Mouse (Mus musculus) limb, embryonic 11.5 days (tissue): Measurements from ENCODE around the gene Megf8. TPM values are rescaled to one million over a fixed set of nuclear protein-coding genes. Genes with fewer than 3 reads are reported as not detected.

Source experiments
- ATAC-seq: fragments of 200-750 bp; cut with Nextera tagmentation; 2 replicates; pipeline ENCODE4 v1.8.0; 2017; ENCODE audit warnings: low read depth; ENCODE audit not compliant: insufficient number of reproducible peaks, low FRiP score, low TSS enrichment
- DNase-seq: peaks from one replicate; pipeline ENCODE4 v3.0.0-alpha.2; 2015; ENCODE audit warnings: low spot score
- H3K27ac ChIP-seq: fragments of 300-500 bp; sonication (generic); replicated peaks from 2 replicates; pipeline ENCODE4 v1.5.1; 2014; ENCODE audit warnings: low read depth, mild to moderate bottlenecking, low read length
- H3K27me3 ChIP-seq: fragments of 300-500 bp; sonication (generic); 2 replicates; pipeline ENCODE4 v1.6.1; 2014; ENCODE audit warnings: mild to moderate bottlenecking, low read length, mixed read lengths; ENCODE audit not compliant: control insufficient read depth, insufficient read depth
- H3K36me3 ChIP-seq: fragments of 300-500 bp; sonication (generic); 2 replicates; pipeline ENCODE4 v1.6.1; 2014; ENCODE audit warnings: mild to moderate bottlenecking, low read length, moderate library complexity, mixed read lengths; ENCODE audit not compliant: control insufficient read depth, insufficient read depth
- H3K4me1 ChIP-seq: fragments of 300-500 bp; sonication (generic); 2 replicates; pipeline ENCODE4 v1.6.1; 2014; ENCODE audit warnings: low read length, mixed read lengths; ENCODE audit not compliant: control insufficient read depth, insufficient read depth
- H3K4me2 ChIP-seq: fragments of 300-500 bp; sonication (generic); 2 replicates; pipeline ENCODE4 v1.6.1; 2014; ENCODE audit warnings: low read depth, mild to moderate bottlenecking, moderate library complexity; ENCODE audit not compliant: severe bottlenecking
- H3K4me3 ChIP-seq: fragments of 300-500 bp; sonication (generic); 2 replicates; pipeline ENCODE4 v1.5.1; 2014; ENCODE audit warnings: low read depth, low read length
- H3K9ac ChIP-seq: fragments of 300-500 bp; sonication (generic); 2 replicates; pipeline ENCODE4 v1.6.1; 2014; ENCODE audit warnings: mild to moderate bottlenecking, low read length
- H3K9me3 ChIP-seq: fragments of 300-500 bp; sonication (generic); 2 replicates; pipeline ENCODE4 v1.6.1; 2016; ENCODE audit warnings: low read length; ENCODE audit not compliant: control insufficient read depth
- WGBS: fragments of 180-500 bp; shearing (Covaris S2); extraction: QIAGEN DNeasy Blood & Tissue Kit; methylation state at CpG from one replicate; pipeline ENCODE4 v1.1.7; 2014; 5-methylcytosine and 5-hydroxymethylcytosine counted together
- polyA plus RNA-seq: library from polyadenylated mRNA; unstranded; fragments of >200 nt; fragmentation: Nextera tagmentation; extraction: Ambion mirVana; gene quantifications from 2 replicates; pipeline ENCODE4 v1.2.1, GENCODE M21; 2014

Megf8 gene
- polyA plus RNA-seq, 1 experiment from 2014 or later, result 14.4 TPM

DNA sequence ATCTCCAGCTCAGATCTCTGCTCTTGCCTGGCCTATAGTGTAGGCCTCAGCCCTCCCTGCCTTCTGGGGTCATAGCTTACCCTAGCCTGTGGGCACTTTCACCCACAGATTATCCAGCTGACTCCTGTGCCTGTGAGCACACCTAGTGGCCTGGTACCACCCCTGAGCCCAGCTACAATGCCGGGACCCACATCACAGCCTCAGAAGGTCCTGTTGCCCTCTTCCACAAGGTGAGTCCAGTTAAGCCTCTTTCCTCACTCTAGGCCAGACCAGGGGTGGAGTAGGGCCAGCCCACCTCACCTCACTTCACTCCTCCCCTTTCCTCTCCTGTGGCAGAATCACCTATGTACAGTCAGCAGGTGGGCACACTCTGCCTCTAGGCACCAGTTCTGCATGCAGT is 26.5 kb upstream of the Megf8 start:
- DNase-seq (no peak), ATAC-seq (no peak)
- Histone ChIP-seq H3K27me3 (no peaks in the 10 kb centered on the region), H3K27ac (no peak overlapping the region), H3K9ac (no peak overlapping the region), H3K36me3 (peaks cover 71% of the 10 kb centered on the region), H3K4me1 (no peaks in the 10 kb centered on the region), H3K9me3 (no peaks in the 10 kb centered on the region), H3K4me2 (no peak overlapping the region), H3K4me3 (no peak overlapping the region)
- WGBS, result 79% methylated on average over 1 of the region's 1 CpGs

DNA sequence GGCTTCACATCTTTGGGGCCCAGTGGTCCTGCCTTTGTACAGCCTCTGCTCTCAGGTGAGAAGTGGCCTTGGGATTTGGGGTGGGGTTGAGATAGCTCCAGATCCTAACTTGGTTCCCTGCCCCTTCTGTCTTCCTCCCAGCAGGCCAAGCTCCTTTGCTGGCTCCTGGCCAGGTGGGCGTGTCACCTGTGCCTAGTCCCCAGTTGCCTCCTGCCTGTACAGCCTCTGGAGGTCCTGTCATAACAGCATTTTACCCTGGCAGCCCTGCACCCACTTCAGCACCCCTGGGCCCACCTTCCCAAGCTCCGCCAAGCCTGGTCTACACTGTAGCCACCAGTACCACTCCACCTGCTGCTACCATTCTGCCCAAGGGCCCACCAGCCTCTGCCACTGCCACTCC is 26.1 kb upstream of the Megf8 start:
- H3K9me3 ChIP-seq, result no peaks in the 10 kb centered on the region
- H3K4me1 ChIP-seq, result no peaks in the 10 kb centered on the region
- no peak overlapping the region for H3K9ac ChIP-seq
- DNase-seq (no peak), ATAC-seq (no peak)
- H3K27me3 ChIP-seq, result no peaks in the 10 kb centered on the region
- no peak overlapping the region for H3K27ac ChIP-seq
- WGBS, result 91% methylated on average over 2 of the region's 2 CpGs
- no peak overlapping the region for H3K4me2 ChIP-seq
- peaks cover 68% of the 10 kb centered on the region for H3K36me3 ChIP-seq
- H3K4me3 ChIP-seq, result no peak overlapping the region

DNA sequence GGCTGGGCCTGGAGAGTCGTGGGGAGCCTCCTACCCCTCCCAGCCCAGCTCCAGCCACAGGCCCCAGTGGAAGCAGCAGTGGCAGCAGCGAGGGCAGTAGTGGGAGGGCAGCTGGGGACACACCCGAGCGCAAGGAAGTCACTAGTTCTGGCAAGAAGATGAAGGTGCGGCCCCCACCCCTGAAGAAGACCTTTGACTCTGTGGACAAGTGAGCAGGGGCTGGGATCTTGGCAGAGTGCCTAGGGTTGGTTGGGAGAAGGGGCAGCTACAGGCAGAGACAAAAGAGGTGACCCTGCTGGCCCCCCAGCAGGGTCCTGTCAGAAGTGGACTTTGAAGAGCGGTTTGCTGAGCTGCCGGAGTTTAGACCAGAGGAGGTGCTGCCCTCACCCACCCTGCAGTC is 24.9 kb upstream of the Megf8 start:
- Histone ChIP-seq H3K27me3 (no peaks in the 10 kb centered on the region), H3K4me3 (no peak overlapping the region), H3K4me1 (peaks cover 4% of the 10 kb centered on the region; the same call in 1 of the 2 replicates), H3K9ac (no peak overlapping the region), H3K36me3 (peaks cover 62% of the 10 kb centered on the region), H3K9me3 (no peaks in the 10 kb centered on the region), H3K4me2 (no peak overlapping the region), H3K27ac (no peak overlapping the region)
- ATAC-seq, result no peak
- no peak for DNase-seq
- WGBS, result 79% methylated on average over 7 of the region's 7 CpGs

DNA sequence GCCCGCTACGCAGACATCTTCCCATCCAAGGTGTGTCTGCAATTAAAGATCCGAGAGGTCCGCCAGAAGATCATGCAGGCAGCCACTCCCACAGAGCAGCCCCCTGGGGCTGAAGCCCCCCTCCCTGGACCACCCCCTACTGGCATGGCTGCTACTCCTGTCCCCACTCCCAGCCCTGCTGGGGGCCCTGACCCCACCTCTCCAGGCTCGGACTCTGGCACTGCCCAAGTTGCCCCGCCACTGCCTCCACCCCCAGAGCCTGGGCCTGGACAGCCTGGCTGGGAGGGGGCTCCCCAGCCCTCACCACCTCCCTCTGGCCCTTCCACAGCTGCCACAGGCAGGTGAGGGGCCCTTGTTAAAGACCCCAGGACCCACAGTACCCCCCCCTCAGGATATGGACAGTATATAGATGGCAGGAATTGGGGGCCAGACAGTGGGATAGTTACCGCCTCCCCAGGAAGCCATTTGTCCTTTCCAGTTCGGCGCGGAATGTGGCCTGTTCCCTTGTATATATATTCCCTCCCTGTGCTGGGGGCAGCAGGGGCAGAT is 23.7 kb upstream of the Megf8 start:
- DNase-seq (no peak), ATAC-seq (no peak)
- Histone ChIP-seq H3K36me3 (peaks cover 52% of the 10 kb centered on the region), H3K27me3 (no peaks in the 10 kb centered on the region), H3K27ac (no peak overlapping the region), H3K4me2 (no peak overlapping the region), H3K9ac (no peak overlapping the region), H3K4me1 (peaks cover 7% of the 10 kb centered on the region; the same call in 1 of the 2 replicates), H3K4me3 (no peak overlapping the region), H3K9me3 (no peaks in the 10 kb centered on the region)
- 87% methylated on average over 9 of the region's 10 CpGs for WGBS

DNA sequence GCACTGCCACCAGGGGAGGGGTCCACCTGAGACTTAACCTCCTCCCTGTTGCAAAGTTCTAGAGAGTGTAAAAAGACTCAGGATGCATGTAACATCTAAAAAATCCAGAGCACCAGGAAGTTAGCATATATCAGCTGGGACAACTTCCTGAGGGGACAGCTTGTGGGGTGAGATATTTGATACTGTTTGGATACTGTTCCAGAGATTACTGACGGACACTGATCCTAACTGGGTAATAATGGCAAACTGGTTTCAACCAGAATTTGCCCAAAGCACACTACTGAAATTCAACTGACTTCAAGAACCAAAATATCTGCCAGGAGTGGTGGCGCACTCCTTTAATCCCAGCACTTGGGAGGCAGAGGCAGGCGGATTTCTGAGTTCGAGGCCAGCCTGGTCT is 22.5 kb upstream of the Megf8 start:
- no peak overlapping the region for H3K4me3 ChIP-seq
- no peaks in the 10 kb centered on the region for H3K9me3 ChIP-seq
- 93% methylated on average over 4 of the region's 4 CpGs for WGBS
- H3K27ac ChIP-seq, result no peak overlapping the region
- H3K4me2 ChIP-seq, result no peak overlapping the region
- peaks cover 7% of the 10 kb centered on the region; the same call in 1 of the 2 replicates for H3K4me1 ChIP-seq
- peaks cover 40% of the 10 kb centered on the region for H3K36me3 ChIP-seq
- no peak for DNase-seq
- no peaks in the 10 kb centered on the region for H3K27me3 ChIP-seq
- ATAC-seq, result no peak
- H3K9ac ChIP-seq, result no peak overlapping the region

DNA sequence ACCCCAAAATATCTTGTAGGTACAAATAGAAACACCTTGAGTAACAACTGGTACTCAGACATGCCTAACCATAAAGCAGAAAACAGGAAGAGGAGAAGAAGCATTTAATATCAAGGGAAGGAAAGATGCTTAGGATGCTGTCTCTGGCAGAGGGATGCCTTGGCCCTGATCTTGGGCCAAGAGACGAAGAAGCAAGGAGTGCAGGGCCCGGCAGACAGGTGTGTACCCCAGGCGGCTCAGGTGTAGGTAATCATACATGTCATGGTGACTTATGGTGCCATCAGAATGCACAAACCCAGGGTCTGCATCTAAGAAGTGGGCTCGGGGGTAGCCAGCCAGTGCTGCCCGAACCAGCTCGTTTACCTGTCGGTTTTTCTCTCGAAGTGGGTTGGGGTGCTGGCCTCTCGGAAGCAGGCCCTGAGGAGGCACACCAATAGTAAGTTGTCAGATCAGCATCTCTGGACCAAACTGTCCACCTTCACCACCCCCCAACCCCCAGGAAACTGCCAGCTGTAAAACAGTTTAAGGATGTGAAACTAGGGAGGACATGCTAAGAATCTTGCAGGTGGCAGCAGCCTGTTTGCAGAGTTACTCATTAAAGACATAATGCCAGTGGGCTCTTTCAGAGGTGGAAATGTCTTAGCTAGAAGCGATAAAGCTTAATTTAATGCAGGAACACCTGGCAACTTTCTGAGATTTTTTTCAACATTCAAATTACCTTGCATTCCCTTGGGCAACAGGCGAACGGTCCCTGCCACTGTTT is 21.8 kb upstream of the Megf8 start:
- Histone ChIP-seq H3K4me2 (no peak overlapping the region), H3K36me3 (peaks cover 33% of the 10 kb centered on the region), H3K4me1 (peaks cover 7% of the 10 kb centered on the region; the same call in 1 of the 2 replicates), H3K27ac (no peak overlapping the region), H3K4me3 (no peak overlapping the region), H3K9ac (no peak overlapping the region), H3K27me3 (no peaks in the 10 kb centered on the region), H3K9me3 (no peaks in the 10 kb centered on the region)
- 87% methylated on average over 12 of the region's 12 CpGs for WGBS
- no peak for ATAC-seq
- no peak for DNase-seq

DNA sequence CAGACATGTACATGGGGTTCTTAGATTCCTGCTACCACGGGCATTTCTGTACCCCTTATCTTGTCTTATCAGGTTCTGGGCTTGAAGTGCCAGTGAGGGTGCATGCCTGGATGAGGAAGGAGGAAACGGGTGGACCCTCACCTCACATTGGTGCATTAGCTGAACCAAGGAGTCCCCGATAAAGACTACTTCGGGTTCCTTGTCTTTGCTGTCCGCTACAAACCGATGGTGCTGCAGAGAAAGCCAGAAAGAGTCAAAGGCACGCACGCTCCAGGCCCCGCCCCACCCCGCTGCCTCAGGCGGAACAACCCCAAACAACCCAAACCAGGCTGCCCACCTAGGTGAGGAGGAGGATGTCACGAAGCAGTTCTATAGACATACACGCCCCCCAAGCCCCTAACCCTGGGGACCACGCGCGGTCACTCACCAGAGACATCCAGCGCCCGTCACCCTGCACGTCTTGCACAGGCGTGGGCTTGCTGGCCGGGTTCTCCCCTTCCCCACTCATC is 20.0 kb upstream of the Megf8 start:
- peaks cover 7% of the 10 kb centered on the region; the same call in 1 of the 2 replicates for H3K4me1 ChIP-seq
- ATAC-seq, result no peak; the same call in 1 of the 2 replicates
- H3K27ac ChIP-seq, result peak overlapping the region; percentile 95
- peak overlapping the region; percentile 79 for H3K4me2 ChIP-seq
- H3K4me3 ChIP-seq, result peak overlapping the region; percentile 91
- H3K9me3 ChIP-seq, result no peaks in the 10 kb centered on the region
- DNase-seq, result peak; percentile 64
- no peaks in the 10 kb centered on the region for H3K27me3 ChIP-seq
- H3K9ac ChIP-seq, result peak overlapping the region; percentile 90
- peaks cover 19% of the 10 kb centered on the region; the same call in 1 of the 2 replicates for H3K36me3 ChIP-seq
- under 1% methylated on average over 21 of the region's 21 CpGs for WGBS

DNA sequence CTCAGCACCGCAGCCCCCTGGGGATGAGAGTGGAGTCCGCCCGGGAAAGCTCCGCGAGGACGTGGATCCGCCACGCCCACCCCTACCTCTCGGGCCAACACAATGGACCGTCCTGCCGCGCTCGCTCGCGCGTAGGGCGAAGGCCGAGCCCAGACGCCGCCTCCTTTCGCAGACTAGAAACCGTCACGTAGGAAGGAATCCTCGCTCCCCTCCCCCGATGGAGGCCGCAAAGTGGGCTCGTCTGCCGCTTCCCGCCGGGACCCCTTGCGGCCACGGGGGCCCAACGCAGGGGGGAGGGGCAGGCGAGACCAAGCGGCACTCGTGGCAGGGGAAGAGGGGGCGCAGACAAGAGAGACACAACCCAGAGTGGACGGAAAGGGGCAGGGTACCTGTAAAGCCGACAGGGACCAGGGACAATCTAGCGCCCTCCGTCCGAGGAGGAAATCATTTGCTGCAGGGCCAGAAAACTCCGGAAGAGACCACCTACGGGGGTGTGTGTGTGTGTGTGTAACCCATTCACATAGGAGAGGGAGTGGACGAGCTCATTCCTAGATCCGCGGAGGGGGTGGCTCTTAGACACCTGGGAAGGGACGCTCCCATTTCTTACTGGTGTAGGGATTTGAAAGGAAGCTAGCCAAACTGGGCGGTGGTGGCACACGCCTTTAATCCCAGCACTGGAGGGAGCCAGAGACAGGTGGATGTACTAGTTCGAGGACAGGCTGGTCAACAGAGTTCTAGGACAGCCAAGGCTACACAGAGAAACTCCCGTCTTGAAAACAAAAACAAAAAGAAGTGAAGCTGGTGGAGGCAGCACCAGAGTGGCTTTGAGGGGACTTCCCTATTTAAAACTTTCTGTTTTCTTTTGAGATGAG is 19.3 kb upstream of the Megf8 start, which contains the start of gene Pafah1b3:
Gene Pafah1b3, minus strand, starts transcription at position 533 of the 872 bp plus-strand sequence.
- H3K27ac ChIP-seq, result peak within 1 kb of the TSS; percentile 95
- ATAC-seq (peak; percentile 85), DNase-seq (peak; percentile 91)
- H3K9ac ChIP-seq, result peak within 1 kb of the TSS; percentile 90
- no peaks in the 10 kb centered on the region for H3K27me3 ChIP-seq
- H3K9me3 ChIP-seq, result no peaks in the 10 kb centered on the region
- peaks cover 7% of the 10 kb centered on the region; the same call in 1 of the 2 replicates for H3K4me1 ChIP-seq
- H3K36me3 ChIP-seq, result peaks cover 13% of the 10 kb centered on the region; the same call in 1 of the 2 replicates
- peak within 1 kb of the TSS; percentile 79 for H3K4me2 ChIP-seq
- WGBS, result under 1% methylated on average over 51 of the region's 52 CpGs
- H3K4me3 ChIP-seq, result peak within 1 kb of the TSS; percentile 91
